Mouse (Mus musculus): ENCODE results near the gene Srsf5. TPM values are rescaled to one million over a fixed set of nuclear protein-coding genes. Genes with fewer than 3 reads are reported as not detected.

Gene Srsf5
- total RNA-seq, 1 experiment, result 396 TPM

DNA sequence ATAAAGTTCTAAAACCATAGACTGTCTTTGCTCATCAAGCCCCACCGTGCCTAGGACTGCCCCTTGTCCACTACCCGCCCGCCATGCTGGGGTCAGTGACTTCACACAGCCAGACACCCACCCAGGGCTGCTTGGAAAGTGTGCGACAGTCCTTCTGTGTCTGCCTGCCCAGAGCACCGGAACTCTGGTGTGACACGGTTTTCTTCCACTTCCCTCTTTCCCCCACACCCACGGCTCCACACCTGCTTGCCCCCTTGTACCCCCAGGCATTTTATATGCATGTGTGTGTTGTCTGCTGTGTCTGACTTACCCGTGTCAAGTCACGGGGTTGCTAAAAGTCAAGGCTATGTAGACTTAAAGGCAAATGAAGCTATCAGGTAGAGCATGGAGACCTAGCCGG lies 46.5 kb downstream of the Srsf5 start:
- TF ChIP-seq HCFC1 (IDR thresholded peaks at IDR 0.05; ENCODE audit: borderline replicate concordance, insufficient read depth, low read length) (no peak), MAFK (IDR thresholded peaks at IDR 0.05; ENCODE audit: insufficient read depth, low read depth, low read length) (no peak), ZNF384 (IDR thresholded peaks at IDR 0.05; ENCODE audit: low read depth, low read length) (no peak), CHD2 (IDR thresholded peaks at IDR 0.05; ENCODE audit: low read depth, low read length) (no peak), ZC3H11A (IDR thresholded peaks at IDR 0.05; ENCODE audit: borderline replicate concordance, low read depth, low read length) (no peak)
- H3K27ac ChIP-seq (ENCODE audit: insufficient read depth, low read depth, low read length, poor library complexity, severe bottlenecking), result no peak overlapping the region

DNA sequence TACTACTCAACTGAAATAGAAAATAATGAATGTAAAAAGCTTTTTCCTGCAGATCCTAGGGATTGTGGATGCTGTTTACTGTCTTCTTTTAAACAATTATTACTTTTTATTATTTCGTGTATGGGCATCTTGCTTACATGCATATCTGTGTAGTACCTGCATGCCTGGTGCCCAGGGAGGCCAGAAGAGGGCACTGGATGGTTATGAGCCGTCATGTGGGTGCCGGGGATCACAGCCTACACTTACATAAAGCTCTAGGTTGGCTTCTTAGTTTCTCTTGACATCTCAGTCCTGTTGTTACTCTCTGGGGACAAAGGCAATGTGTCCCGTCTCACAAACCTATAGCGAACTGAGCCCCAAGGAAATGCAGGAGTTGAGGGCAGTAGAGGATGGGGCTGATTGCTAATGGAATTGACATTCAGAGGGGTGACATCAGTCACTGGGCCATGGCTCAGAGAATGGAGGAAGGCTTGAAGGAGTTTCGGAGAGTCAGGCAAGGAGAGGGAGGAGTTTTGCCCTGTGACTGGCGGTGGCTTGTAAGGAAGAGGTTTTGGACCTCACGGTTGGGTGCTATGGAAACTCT lies 47.3 kb downstream of the Srsf5 start:
- TF ChIP-seq MAFK (IDR thresholded peaks at IDR 0.05; ENCODE audit: insufficient read depth, low read depth, low read length), result no peak
- no peak for TF ChIP-seq HCFC1 (IDR thresholded peaks at IDR 0.05; ENCODE audit: borderline replicate concordance, insufficient read depth, low read length)
- no peak for TF ChIP-seq ZNF384 (IDR thresholded peaks at IDR 0.05; ENCODE audit: low read depth, low read length)
- no peak for TF ChIP-seq ZC3H11A (IDR thresholded peaks at IDR 0.05; ENCODE audit: borderline replicate concordance, low read depth, low read length)
- no peak for TF ChIP-seq CHD2 (IDR thresholded peaks at IDR 0.05; ENCODE audit: low read depth, low read length)
- H3K9me3 ChIP-seq (ENCODE audit: control insufficient read depth, insufficient read depth, low read depth, low read length), result no peaks in the 10 kb centered on the region
- H3K36me3 ChIP-seq (ENCODE audit: control insufficient read depth, insufficient read depth, low read length, poor library complexity, severe bottlenecking), result no peaks in the 10 kb centered on the region; the same call in 1 of the 2 replicates
- DNase-seq (ENCODE audit: low read depth, low spot score), result no peak
- no peak overlapping the region for H3K4me3 ChIP-seq (ENCODE audit: insufficient read depth in 1 of 2, low read depth in 1 of 2, low read length in 2 of 2, poor library complexity in 1 of 2, severe bottlenecking in 1 of 2)
- no peak overlapping the region for H3K27ac ChIP-seq (ENCODE audit: insufficient read depth, low read depth, low read length, poor library complexity, severe bottlenecking)
- H3K9ac ChIP-seq (ENCODE audit: insufficient read depth, low read depth, low read length, poor library complexity, severe bottlenecking), result no peak overlapping the region
- in situ Hi-C loops (cut with MboI; ENCODE audit: low sequenced_read_pairs in 2 of 2, unreplicated experiment in 2 of 2), result loop anchor here in 1 of 2 experiments (25.0 kb wide), 1 partner anchor 395 kb away; the partner anchor contains the start of gene Gm4787
- peaks cover 0 to 5% of the 10 kb centered on the region in 2 experiments; a peak in 1 of 4 replicates for H3K4me1 ChIP-seq (ENCODE audit: control insufficient read depth in 2 of 2, insufficient read depth in 2 of 2, low read length in 2 of 2, poor library complexity in 1 of 2)

More for the DNA sequence above, 46.5 kb downstream of the Srsf5 start:
- in situ Hi-C loops (cut with MboI; ENCODE audit: low sequenced_read_pairs in 2 of 2, unreplicated experiment in 2 of 2), result loop anchor here in 1 of 2 experiments (25.0 kb wide), 1 partner anchor 395 kb away; the partner anchor contains the start of gene Gm4787
- no peak for DNase-seq (ENCODE audit: low read depth, low spot score)
- Histone ChIP-seq H3K9ac (ENCODE audit: insufficient read depth, low read depth, low read length, poor library complexity, severe bottlenecking) (no peak overlapping the region), H3K36me3 (ENCODE audit: control insufficient read depth, insufficient read depth, low read length, poor library complexity, severe bottlenecking) (no peaks in the 10 kb centered on the region; the same call in 1 of the 2 replicates), H3K9me3 (ENCODE audit: control insufficient read depth, insufficient read depth, low read depth, low read length) (no peaks in the 10 kb centered on the region), H3K4me1 (ENCODE audit: control insufficient read depth in 2 of 2, insufficient read depth in 2 of 2, low read length in 2 of 2, poor library complexity in 1 of 2) (peaks cover 0 to 5% of the 10 kb centered on the region in 2 experiments; a peak in 1 of 4 replicates), H3K4me3 (ENCODE audit: insufficient read depth in 1 of 2, low read depth in 1 of 2, low read length in 2 of 2, poor library complexity in 1 of 2, severe bottlenecking in 1 of 2) (no peak overlapping the region)

DNA sequence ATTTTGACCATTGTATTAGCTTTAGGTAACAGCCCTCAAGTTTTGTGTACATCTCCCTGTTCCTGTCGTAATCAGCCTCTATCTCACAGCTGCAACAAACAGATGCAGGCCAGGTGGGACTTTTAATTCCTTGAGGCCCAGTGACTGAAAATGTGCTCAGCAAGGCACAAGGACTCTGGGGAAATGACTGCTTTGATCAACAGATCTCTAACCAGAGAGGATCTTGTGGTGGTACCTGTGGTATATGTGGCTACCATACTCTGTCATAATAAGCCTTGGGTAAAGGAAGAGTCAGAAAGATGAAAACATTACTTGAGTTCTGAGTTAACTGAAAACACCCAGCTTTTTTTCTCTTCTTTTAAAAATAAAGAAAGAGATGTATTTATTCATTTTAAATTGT lies 48.5 kb downstream of the Srsf5 start:
- TF ChIP-seq MAFK (IDR thresholded peaks at IDR 0.05; ENCODE audit: insufficient read depth, low read depth, low read length), result no peak
- TF ChIP-seq ZNF384 (IDR thresholded peaks at IDR 0.05; ENCODE audit: low read depth, low read length), result no peak
- TF ChIP-seq CHD2 (IDR thresholded peaks at IDR 0.05; ENCODE audit: low read depth, low read length), result no peak
- TF ChIP-seq ZC3H11A (IDR thresholded peaks at IDR 0.05; ENCODE audit: borderline replicate concordance, low read depth, low read length), result no peak
- Histone ChIP-seq H3K9me3 (ENCODE audit: control insufficient read depth, insufficient read depth, low read depth, low read length) (no peaks in the 10 kb centered on the region), H3K9ac (ENCODE audit: insufficient read depth, low read depth, low read length, poor library complexity, severe bottlenecking) (no peak overlapping the region), H3K36me3 (ENCODE audit: control insufficient read depth, insufficient read depth, low read length, poor library complexity, severe bottlenecking) (no peaks in the 10 kb centered on the region; the same call in 1 of the 2 replicates), H3K4me3 (ENCODE audit: insufficient read depth in 1 of 2, low read depth in 1 of 2, low read length in 2 of 2, poor library complexity in 1 of 2, severe bottlenecking in 1 of 2) (no peak overlapping the region), H3K27ac (ENCODE audit: insufficient read depth, low read depth, low read length, poor library complexity, severe bottlenecking) (no peak overlapping the region), H3K4me1 (ENCODE audit: control insufficient read depth in 2 of 2, insufficient read depth in 2 of 2, low read length in 2 of 2, poor library complexity in 1 of 2) (0 out of 4 replicates have a peak, but pooled peaks cover 0 to 2% of the 10 kb centered on the region in 2 experiments)
- in situ Hi-C loops (cut with MboI; ENCODE audit: low sequenced_read_pairs in 2 of 2, unreplicated experiment in 2 of 2), result loop anchor here in 1 of 2 experiments (25.0 kb wide), 1 partner anchor 394 kb away; the partner anchor contains the start of gene Gm4787
- no peak for DNase-seq (ENCODE audit: low read depth, low spot score)

DNA sequence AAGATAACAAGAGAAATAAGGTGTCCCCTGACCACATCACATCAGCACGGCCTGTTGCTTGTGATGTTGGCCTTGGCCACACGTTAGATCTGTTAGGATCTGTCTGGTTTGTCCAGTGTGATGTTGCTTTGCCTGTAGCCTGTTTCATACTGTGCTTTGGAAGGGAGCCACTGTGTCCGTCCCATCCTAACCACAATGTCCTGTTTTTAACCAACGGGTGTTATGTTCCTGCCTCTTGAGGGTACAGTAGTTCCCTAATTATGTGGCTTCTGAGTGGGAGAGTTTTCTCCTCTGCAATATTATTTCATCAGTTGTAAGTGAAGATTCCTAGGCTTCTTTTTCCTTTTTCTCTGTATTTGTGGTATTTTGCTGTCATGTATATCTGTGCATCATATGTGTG lies 50.0 kb downstream of the Srsf5 start:
- in situ Hi-C loops (cut with MboI; ENCODE audit: low sequenced_read_pairs in 2 of 2, unreplicated experiment in 2 of 2), result loop anchor here in 1 of 2 experiments (25.0 kb wide), 1 partner anchor 392 kb away; the partner anchor contains the start of gene Gm4787
- DNase-seq (ENCODE audit: low read depth, low spot score), result no peak
- Histone ChIP-seq H3K9ac (ENCODE audit: insufficient read depth, low read depth, low read length, poor library complexity, severe bottlenecking) (no peak overlapping the region), H3K4me1 (ENCODE audit: control insufficient read depth in 2 of 2, insufficient read depth in 2 of 2, low read length in 2 of 2, poor library complexity in 1 of 2) (0 out of 4 replicates have a peak, but pooled peaks cover 0 to 2% of the 10 kb centered on the region in 2 experiments), H3K4me3 (ENCODE audit: insufficient read depth in 1 of 2, low read depth in 1 of 2, low read length in 2 of 2, poor library complexity in 1 of 2, severe bottlenecking in 1 of 2) (no peak overlapping the region), H3K36me3 (ENCODE audit: control insufficient read depth, insufficient read depth, low read length, poor library complexity, severe bottlenecking) (no peaks in the 10 kb centered on the region; the same call in 1 of the 2 replicates), H3K9me3 (ENCODE audit: control insufficient read depth, insufficient read depth, low read depth, low read length) (no peaks in the 10 kb centered on the region), H3K27ac (ENCODE audit: insufficient read depth, low read depth, low read length, poor library complexity, severe bottlenecking) (no peak overlapping the region)
- no peak for TF ChIP-seq ZC3H11A (IDR thresholded peaks at IDR 0.05; ENCODE audit: borderline replicate concordance, low read depth, low read length)
- TF ChIP-seq CHD2 (IDR thresholded peaks at IDR 0.05; ENCODE audit: low read depth, low read length), result no peak
- TF ChIP-seq HCFC1 (IDR thresholded peaks at IDR 0.05; ENCODE audit: borderline replicate concordance, insufficient read depth, low read length), result no peak
- no peak for TF ChIP-seq ZNF384 (IDR thresholded peaks at IDR 0.05; ENCODE audit: low read depth, low read length)
- TF ChIP-seq MAFK (IDR thresholded peaks at IDR 0.05; ENCODE audit: insufficient read depth, low read depth, low read length), result no peak

Data from ES-E14 (cell line).